Mouse (Mus musculus) brain, adult 2 months (tissue): ENCODE measurements around the gene Asb6.

Experiments
- DNase-seq: peaks from one replicate; pipeline ENCODE4 v3.0.0; 2011; ENCODE audit warnings: low read depth, low spot score

The Asb6 gene

DNA sequence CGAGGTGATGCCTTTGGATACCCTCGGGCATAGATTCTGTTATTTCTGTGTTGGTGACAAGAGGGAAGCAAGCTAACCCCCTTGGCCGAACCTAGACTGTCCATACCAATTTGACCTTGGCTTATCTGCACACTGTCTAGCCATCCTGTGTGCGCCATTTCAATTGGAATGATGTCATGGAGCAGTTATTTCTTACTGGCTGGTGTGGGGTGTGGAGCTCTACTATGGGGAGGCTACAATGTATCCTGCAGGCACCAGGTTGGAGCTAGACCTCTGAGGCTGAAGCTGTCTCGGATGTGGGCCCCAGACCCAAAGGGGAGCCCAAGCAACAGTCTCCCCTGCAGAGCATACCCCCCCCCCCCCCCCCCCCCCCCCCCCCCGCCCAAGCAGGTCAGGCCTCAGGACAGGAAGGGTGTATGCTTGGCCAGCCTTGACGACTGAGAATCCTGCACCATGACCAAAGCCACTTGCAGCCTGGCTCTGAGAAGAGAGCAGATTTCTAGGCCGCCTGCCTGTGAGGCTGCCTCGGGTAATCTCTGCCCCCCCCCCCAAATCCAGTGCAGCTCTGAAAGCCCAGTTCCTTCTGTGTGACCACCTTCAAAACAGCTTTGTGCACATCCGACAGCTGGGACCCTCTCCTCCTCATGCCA is 4.4 kb upstream of the Asb6 start, which contains the start of gene Prrx2:
Prrx2 (plus strand) TSS at position 600 of the 650 bp plus-strand sequence.
- DNase-seq: no peak

DNA sequence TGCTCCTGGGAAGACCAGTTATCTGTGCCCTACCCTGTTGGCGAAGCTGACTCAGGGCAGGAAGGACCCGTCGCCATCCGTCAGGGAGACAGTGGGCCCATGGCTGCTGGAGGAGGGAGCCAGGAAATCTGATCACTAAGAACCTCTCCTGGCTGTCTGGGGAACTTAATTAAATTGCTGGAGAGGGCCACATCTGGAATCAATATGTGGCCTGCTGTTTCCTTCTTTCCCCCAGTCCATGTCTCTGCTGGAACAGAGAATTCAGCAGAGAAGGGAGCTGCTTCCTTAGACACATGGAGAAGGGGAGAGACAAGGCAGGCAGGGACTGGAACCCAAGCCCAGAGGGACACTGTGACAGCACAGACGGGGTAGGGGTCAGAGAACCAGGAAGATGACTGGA is 3.5 kb upstream of the Asb6 start:
- no peak for DNase-seq

DNA sequence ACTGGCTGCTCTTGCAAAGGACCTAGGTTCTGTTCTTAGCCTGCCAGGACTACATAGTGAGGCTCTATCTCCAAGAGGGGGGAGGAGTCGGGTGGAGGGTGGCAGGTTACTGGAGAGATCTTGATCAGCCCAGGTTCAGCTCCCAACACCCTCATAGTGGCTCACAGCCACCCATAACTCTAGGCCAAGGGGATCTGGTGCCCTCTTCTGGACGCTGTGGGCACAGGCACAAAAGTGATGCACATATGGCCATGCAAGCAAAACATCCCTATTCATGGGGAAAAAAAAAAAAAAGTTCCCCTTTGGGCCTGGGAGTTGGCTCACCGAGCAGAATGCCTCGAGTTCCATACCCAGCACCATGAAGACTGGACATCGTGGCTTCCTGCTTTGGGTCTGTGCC is 818 bp downstream of the Asb6 start:
- DNase-seq: no peak

DNA sequence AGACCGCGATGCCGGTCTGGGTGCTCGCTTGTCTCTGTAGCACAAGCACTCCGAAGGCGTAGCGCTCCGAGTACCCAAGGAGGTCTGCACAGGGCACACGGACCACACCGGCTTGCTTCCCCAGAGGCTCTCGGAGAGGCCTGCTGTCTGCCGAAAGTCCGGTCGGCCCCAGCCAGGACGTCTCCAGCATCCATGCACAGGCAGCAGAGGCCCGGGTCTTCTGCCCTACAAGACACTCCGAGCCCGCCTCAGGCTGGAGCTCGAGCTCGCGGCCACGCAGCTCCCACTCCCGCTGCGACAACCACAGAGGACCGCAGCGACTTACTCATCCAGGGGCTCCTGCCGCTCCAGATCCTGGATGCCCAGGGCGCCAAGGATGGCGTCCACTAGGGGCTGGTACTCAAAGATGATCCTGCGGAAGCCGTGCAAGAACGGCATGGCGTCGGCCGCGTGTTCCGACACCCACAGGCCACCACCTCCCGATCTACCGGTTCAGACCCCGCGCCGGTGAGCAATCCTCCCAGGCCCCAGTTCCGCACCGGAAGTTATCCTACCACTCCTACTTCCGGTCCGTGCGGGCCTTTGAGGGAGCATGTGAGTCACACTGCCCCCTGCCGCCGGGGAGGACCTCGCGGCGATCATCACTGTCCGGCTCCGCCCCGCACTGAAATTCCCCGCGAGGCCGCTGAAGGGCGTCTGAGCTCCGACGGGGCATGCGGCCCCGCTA is 2.2 kb downstream of the Asb6 start:
- peak; percentile 96 for DNase-seq

DNA sequence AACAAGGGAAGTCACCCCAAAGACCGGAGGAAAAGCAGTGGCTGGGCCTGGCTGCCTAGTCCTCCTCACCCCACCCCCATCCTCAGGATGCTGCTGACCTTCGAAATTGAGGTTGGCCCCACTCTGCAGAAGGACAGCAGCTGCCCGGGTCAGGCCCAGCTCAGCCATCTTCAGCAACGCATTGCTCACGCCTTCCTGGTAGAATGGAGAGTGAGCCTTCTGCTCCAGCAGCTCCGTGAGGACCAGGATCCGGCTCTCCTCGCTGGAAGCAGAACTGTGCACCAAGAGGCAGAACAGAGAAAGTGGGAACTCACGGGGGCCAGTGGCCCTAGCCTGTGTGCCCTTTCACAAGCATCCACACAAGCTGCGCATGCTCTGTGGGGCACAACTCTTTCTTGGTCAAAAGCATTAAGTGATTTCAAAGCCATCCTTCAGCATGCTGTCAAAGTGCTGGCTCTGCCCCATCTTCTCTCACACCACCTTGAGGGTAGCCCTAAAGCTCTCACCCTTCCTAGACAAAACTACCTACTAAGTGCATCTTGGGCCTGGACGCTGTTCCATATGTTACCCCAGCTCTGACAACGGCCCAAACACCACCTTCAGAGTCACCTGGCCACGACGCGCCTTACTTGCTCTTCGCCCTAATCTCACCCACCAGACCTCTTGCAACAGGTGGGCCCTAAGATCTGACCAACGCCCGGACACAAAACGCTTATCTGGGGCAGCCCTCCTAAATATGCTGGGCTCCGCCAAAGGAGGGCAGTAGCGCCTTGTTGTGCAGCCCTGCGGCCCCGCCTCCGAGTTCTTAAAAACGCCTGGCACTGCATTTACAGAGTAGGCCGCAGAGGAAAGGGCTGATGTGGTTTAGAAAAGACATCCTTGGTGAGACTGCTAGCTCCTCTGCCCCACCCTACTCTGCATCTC is 3.0 kb downstream of the Asb6 start:
- DNase-seq: peak; percentile 66

DNA sequence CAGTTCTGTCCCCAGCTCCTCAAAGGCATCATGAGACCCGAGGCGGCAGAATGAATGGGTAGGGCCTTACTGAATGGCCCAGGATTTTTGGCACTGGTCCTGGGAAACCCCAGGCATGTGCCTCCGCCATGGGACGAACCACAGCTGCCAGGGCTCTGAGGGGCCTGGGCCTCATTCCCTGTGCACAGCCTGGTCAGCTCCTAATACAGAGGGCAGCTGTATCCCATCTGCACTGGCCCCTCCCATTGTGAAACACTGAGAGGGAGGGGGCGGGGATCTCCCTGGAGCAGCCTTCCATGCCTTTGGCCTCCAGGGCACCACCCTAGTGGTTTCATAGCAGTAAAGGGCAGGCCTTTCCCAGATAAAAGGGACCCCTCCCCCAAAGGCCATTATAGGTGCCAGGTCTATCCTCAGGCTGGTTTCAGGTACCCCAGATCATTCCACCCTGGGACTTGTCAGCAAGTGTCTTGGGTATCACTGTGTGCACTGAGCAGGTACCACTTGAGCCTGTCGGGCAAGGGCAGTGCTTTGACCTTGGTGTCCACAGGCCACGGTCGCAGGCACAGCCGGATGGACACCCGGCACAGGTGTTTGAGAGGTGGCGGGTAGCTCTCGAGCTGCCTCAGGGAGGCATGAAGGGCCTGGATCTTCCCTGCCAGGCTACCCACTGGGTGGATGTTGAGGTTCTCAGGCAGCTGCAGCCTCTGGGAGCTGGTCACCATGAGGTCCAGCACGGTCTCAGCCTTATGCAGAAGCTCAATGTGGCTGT is 6.6 kb downstream of the Asb6 start:
- peak; percentile 70 for DNase-seq

- no peak for DNase-seq
Measured at GRCm38 (mm10) chr2:30822460-30822859, 7.7 kb downstream of the Asb6 start.

DNA sequence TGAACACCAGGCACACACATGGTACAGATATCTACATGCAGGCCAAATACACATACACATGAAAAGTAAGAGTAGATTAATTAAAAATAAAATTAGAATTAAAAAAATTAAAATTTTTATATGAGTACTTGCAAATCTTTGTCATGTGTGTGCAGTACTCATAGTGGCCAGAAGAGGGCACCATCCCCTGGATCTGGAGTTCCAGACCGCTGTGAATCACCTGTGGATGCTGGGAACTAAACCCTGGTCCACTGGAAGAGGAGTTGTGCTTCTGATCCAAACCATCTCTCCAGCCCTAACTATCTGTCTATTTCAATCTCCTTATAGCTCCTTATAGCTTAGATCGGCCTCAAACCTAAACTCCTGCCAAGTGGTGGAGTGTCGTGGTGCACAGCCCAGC is 9.1 kb downstream of the Asb6 start:
- no peak for DNase-seq

DNA sequence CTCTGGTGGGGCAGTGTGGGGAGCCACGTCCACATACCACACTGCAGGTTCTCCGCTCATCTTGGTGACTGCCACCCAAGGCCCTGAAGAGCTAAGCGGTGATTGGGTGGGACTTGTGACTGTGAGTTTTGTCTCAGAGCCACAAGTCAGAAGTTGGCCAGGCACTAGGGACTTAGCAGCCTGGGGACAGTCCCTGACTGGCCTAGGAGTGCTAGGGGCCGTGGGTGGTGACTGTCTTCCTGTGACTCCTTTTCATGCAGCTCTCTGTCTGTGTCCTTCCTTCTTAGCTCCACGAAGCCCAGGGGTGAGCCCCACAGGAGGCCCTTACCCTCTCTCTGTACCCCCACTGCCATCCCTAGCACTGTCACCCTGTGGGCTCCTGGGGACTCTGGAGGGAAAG is 10.3 kb downstream of the Asb6 start:
- no peak for DNase-seq

- DNase-seq: no peak
Measured at GRCm38 (mm10) chr2:30816383-30816782, 13.8 kb downstream of the Asb6 start.

- DNase-seq: no peak
Measured at GRCm38 (mm10) chr2:30810573-30810972, 19.6 kb downstream of the Asb6 start.

DNA sequence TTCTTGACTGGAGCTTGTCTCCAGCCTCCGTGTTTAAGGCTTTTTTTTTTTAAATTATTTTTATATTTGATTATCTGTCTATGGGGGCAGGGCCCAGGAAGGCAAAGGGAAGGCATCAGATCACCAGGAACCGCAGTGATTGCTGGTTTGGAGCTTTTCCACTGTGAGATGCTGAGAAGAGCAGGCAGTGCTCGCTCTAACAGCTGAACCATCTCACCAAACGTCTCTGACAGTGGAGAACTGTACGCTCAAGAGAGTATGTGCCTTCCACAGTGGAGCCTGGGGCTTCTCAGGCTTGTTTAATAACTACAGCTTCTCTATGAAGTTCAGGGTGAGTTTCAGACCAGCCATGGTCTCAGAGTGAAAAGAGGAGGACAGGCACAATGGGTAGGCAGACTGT is 20.6 kb downstream of the Asb6 start:
- DNase-seq: no peak

DNA sequence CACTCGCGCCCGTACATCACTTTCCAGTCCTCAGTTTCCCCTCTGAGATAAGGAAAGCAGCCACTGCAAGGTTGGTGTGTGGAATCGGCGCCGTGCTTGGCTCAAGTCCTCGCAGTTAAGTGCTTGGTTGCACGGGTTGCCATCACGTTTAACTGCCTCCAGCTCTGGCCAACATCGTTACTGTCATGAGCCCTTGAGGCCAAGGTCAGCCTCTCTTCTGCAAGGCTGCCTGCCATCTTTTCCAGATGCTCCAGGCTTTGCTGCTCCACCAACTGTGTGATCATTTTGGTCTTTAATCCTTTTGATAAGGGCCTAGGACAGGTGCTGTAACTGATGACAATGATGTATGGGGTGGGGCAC is 21.9 kb downstream of the Asb6 start:
- no peak for DNase-seq

GRCm38 (mm10) chr2:30807648-30808295 is 22.4 kb downstream of the Asb6 start, which contains the start of gene Ntmt1:
Gene Ntmt1, plus strand, starts transcription at chr2:30807826.
- peak; percentile 100 for DNase-seq

- no peak for DNase-seq
Measured at GRCm38 (mm10) chr2:30807147-30807647, 22.9 kb downstream of the Asb6 start.

DNA sequence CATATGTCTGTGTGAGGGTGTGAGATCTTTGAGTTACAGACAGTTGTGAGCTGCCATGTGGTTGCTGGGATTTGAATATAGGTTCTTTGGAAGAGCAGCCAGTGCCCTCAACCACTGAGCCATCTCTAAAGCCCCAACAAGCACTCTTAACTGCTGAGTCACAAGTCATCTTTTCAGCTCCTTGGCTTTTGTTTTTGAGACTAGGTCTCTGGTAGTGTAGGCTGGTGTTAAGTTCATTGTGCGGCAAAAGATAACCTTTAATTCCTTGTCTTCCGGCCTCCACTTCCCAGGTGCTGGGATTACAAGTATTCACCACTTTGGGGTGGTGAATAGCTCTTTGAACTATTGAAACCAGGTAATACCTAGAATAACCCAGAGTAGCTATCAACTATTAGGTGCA is 24.1 kb downstream of the Asb6 start:
- no peak for DNase-seq

DNA sequence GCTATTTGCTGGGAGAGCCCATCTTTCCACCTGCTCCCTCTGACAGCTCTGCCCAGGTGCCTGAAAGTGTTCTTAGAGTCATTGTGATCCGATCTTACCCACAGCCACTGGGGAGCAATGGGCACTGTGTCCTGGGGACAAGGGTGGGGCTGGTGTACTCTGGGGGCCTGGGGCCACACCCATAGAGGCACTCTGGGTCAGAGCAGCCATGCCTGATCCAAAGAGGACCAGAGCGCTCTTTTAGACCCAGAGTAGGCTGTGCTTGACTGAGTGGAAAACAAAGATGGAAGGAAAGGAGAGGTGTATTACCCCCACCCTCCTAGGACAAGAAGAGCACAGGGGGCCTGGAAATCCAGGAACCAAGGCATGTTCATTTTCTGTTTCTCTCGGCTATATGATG is 26.5 kb downstream of the Asb6 start, which contains the start of gene 1700001O22Rik:
1700001O22Rik (minus strand) TSS at position 58 of the 400 bp plus-strand sequence.
- DNase-seq: no peak

GRCm38 (mm10) chr2:30801067-30801852 is 28.9 kb downstream of the Asb6 start:
- DNase-seq: peak; percentile 78

GRCm38 (mm10) chr2:30800671-30801066 is 29.5 kb downstream of the Asb6 start:
- DNase-seq: no peak

GRCm38 (mm10) chr2:30799456-30799855 is 30.7 kb downstream of the Asb6 start:
- peak; percentile 69 for DNase-seq
